Comparison of ENCODE assay signal across 8 mouse cellular contexts in the genomic region with DNA sequence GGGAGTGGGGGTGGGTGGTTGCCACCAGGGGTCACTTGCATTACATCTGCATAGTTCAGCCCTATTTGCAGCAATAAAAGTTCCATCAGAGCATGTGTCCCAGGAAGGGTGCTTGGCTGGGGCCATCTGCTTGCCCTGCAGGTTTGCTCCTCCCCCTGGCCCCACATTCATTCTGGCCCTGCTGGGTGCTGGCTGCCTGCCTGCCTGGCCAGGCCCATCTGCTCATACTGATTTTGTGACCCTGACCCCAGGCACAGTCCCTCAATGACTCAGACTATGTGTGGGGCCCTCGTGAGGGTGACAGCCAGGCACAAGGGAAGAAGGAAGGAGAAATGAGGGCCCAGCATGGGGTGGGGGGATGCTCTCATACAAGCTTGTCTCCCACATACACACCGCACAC. TPM values are rescaled to one million over a fixed set of nuclear protein-coding genes. Genes with fewer than 3 reads are reported as not detected.
DNase-seq lines count a peak whose midpoint lies in the region; ATAC-seq and TF ChIP-seq lines count a peak whose summit lies in the region.

No protein-coding gene starts in this region.

- no peak overlapping the region for H3K27ac ChIP-seq in midbrain, embryonic 11.5 days (ENCODE audit: low read depth, low read length)
- H3K27ac ChIP-seq in midbrain, postnatal 0 days (ENCODE audit: low read depth, low read length) = no peak overlapping the region
- no peak overlapping the region for H3K27ac ChIP-seq in kidney, postnatal 0 days
- no peak overlapping the region for H3K27ac ChIP-seq in stomach, postnatal 0 days (replicated peaks)

- H3K4me2 ChIP-seq in midbrain, embryonic 11.5 days = no peak overlapping the region
- H3K4me2 ChIP-seq in midbrain, postnatal 0 days (ENCODE audit: low read depth, low read length, poor library complexity, severe bottlenecking) = no peak overlapping the region
- no peak overlapping the region for H3K4me2 ChIP-seq in kidney, postnatal 0 days (ENCODE audit: low read length)
- no peak overlapping the region for H3K4me2 ChIP-seq in stomach, postnatal 0 days (replicated peaks; ENCODE audit: low read depth)

- H3K4me1 ChIP-seq in midbrain, embryonic 11.5 days (ENCODE audit: control insufficient read depth, insufficient read depth, low read length) = no peaks in the 10 kb centered on the region
- no peaks in the 10 kb centered on the region for H3K4me1 ChIP-seq in midbrain, postnatal 0 days (ENCODE audit: insufficient read depth, low read length)
- H3K4me1 ChIP-seq in kidney, postnatal 0 days (replicated peaks; ENCODE audit: insufficient read depth, low read length) = no peaks in the 10 kb centered on the region; the same call in 1 of the 2 replicates
- no peaks in the 10 kb centered on the region for H3K4me1 ChIP-seq in stomach, postnatal 0 days (replicated peaks; ENCODE audit: control insufficient read depth, insufficient read depth)

- H3K9me3 ChIP-seq in midbrain, embryonic 11.5 days (ENCODE audit: control insufficient read depth, low read length) = no peaks in the 10 kb centered on the region
- H3K9me3 ChIP-seq in midbrain, postnatal 0 days (ENCODE audit: low read length) = no peaks in the 10 kb centered on the region
- no peaks in the 10 kb centered on the region for H3K9me3 ChIP-seq in kidney, postnatal 0 days (replicated peaks; ENCODE audit: low read length)
- no peaks in the 10 kb centered on the region for H3K9me3 ChIP-seq in stomach, postnatal 0 days (ENCODE audit: control insufficient read depth, low read length)

- WGBS in midbrain, embryonic 11.5 days = 38% methylated on average over 2 of the region's 2 CpGs
- WGBS in midbrain, postnatal 0 days = 56% methylated on average over 2 of the region's 2 CpGs
- WGBS in kidney, postnatal 0 days = 43% methylated on average over 2 of the region's 2 CpGs
- 63% methylated on average over 2 of the region's 2 CpGs for WGBS in stomach, postnatal 0 days

- no peaks in the 10 kb centered on the region for H3K36me3 ChIP-seq in midbrain, embryonic 11.5 days (ENCODE audit: control insufficient read depth, insufficient read depth, low read length)
- H3K36me3 ChIP-seq in midbrain, postnatal 0 days (ENCODE audit: insufficient read depth, low read length) = no peaks in the 10 kb centered on the region
- no peaks in the 10 kb centered on the region for H3K36me3 ChIP-seq in kidney, postnatal 0 days (ENCODE audit: insufficient read depth, low read length)
- H3K36me3 ChIP-seq in stomach, postnatal 0 days (ENCODE audit: control insufficient read depth, insufficient read depth, low read length) = no peaks in the 10 kb centered on the region

- H3K27me3 ChIP-seq in midbrain, embryonic 11.5 days (ENCODE audit: control insufficient read depth, insufficient read depth, low read length) = peaks cover 1% of the 10 kb centered on the region; the same call in 1 of the 2 replicates
- peaks cover 5% of the 10 kb centered on the region for H3K27me3 ChIP-seq in midbrain, postnatal 0 days (ENCODE audit: insufficient read depth, low read length)
- no peaks in the 10 kb centered on the region for H3K27me3 ChIP-seq in kidney, postnatal 0 days (ENCODE audit: insufficient read depth, low read length)
- no peaks in the 10 kb centered on the region for H3K27me3 ChIP-seq in stomach, postnatal 0 days (ENCODE audit: control insufficient read depth, insufficient read depth, low read length)

- H3K9ac ChIP-seq in midbrain, embryonic 11.5 days (ENCODE audit: low read length) = no peak overlapping the region
- no peak overlapping the region for H3K9ac ChIP-seq in midbrain, postnatal 0 days (replicated peaks; ENCODE audit: low read length, poor library complexity, severe bottlenecking)
- no peak overlapping the region for H3K9ac ChIP-seq in kidney, postnatal 0 days (ENCODE audit: low read depth, low read length)
- H3K9ac ChIP-seq in stomach, postnatal 0 days (ENCODE audit: low read length) = no peak overlapping the region

- ATAC-seq in midbrain, embryonic 11.5 days (ENCODE audit: low FRiP score) = peak; percentile 76
- no peak for ATAC-seq in midbrain, postnatal 0 days (ENCODE audit: low FRiP score)
- ATAC-seq in kidney, postnatal 0 days (replicated peaks; ENCODE audit: low FRiP score, low read depth) = peak; percentile 55; the same call in 1 of the 2 replicates
- peak; percentile 60; the same call in 1 of the 2 replicates for ATAC-seq in stomach, postnatal 0 days (ENCODE audit: low FRiP score, low TSS enrichment)

- DNase-seq in adrenal gland, adult (ENCODE audit: inconsistent age in 2 of 2, low spot score in 1 of 2) = peak; percentile 89 to 94
- no peak for DNase-seq in adrenal gland, postnatal 4 days (ENCODE audit: low spot score in 2 of 2)
- DNase-seq in midbrain, embryonic 11.5 days (ENCODE audit: low spot score, missing footprints) = no peak
- DNase-seq in midbrain, postnatal 0 days (ENCODE audit: low spot score) = no peak
- DNase-seq in kidney, postnatal 0 days (ENCODE audit: low spot score) = no peak
- no peak for DNase-seq in stomach, postnatal 0 days (ENCODE audit: low spot score)
- no peak for DNase-seq in urinary bladder, postnatal 4 days (ENCODE audit: low spot score in 2 of 2)
- no peak for DNase-seq in frontal cortex, adult 2 months (ENCODE audit: extremely low spot score in 1 of 2, low spot score in 1 of 2)

- no peak for TF ChIP-seq CTCF in midbrain, postnatal 0 days (IDR thresholded peaks at IDR 0.05)
- no peak for TF ChIP-seq CTCF in kidney, postnatal 0 days (IDR thresholded peaks at IDR 0.05; ENCODE audit: low read depth)
- no peak for TF ChIP-seq CTCF in stomach, postnatal 0 days (IDR thresholded peaks at IDR 0.05; ENCODE audit: low read depth)

- TF ChIP-seq EP300 in stomach, postnatal 0 days (optimal IDR thresholded peaks at IDR 0.05) = no peak

- no peak overlapping the region for H3K4me3 ChIP-seq in midbrain, embryonic 11.5 days (ENCODE audit: low read depth, low read length)
- H3K4me3 ChIP-seq in midbrain, postnatal 0 days (ENCODE audit: low read depth, low read length) = no peak overlapping the region
- H3K4me3 ChIP-seq in kidney, postnatal 0 days (replicated peaks; ENCODE audit: low read depth, low read length) = no peak overlapping the region
- H3K4me3 ChIP-seq in stomach, postnatal 0 days (ENCODE audit: low read depth, low read length) = no peak overlapping the region

RNA-seq across cellular contexts. Expression of gene Gadd45g, which starts 12.9 kb away (rescaled TPM):
- total RNA-seq in adrenal gland, postnatal 4 days (2021) = 10 to 100 TPM; 22.9 to 25.0 TPM
- 252 and 256 TPM in 2 replicates for polyA plus RNA-seq in midbrain, embryonic 11.5 days (2014; fragmentation: Nextera tagmentation; extraction: Ambion mirVana)
- 7.3 and 10.3 TPM in 2 replicates for total RNA-seq in midbrain, postnatal 0 days (2014; rRNA removed)
- 20.4 and 23.3 TPM in 2 replicates for polyA plus RNA-seq in midbrain, postnatal 0 days (2015; fragmentation: Nextera tagmentation; extraction: Ambion mirVana)
- polyA plus RNA-seq in kidney, postnatal 0 days (2015; fragmentation: Nextera tagmentation; extraction: Ambion mirVana) = 58.0 and 60.1 TPM in 2 replicates
- 37.1 and 39.1 TPM in 2 replicates for polyA plus RNA-seq in stomach, postnatal 0 days (2015; fragmentation: Nextera tagmentation; extraction: Ambion mirVana)
- 43.0 and 54.0 TPM in 2 replicates for polyA plus RNA-seq in frontal cortex, adult 2 months (2012; rRNA removed)

RNA-seq across cellular contexts. Expression of gene Sema4d, which starts 40.1 kb away (rescaled TPM):
- total RNA-seq in adrenal gland, postnatal 4 days (2021) = 10 to 100 TPM; 22.0 to 30.9 TPM
- 4.9 and 5.0 TPM in 2 replicates for polyA plus RNA-seq in midbrain, embryonic 11.5 days (2014; fragmentation: Nextera tagmentation; extraction: Ambion mirVana)
- 19.3 and 19.8 TPM in 2 replicates for total RNA-seq in midbrain, postnatal 0 days (2014; rRNA removed)
- polyA plus RNA-seq in midbrain, postnatal 0 days (2015; fragmentation: Nextera tagmentation; extraction: Ambion mirVana) = 13.6 and 13.7 TPM in 2 replicates
- polyA plus RNA-seq in kidney, postnatal 0 days (2015; fragmentation: Nextera tagmentation; extraction: Ambion mirVana) = 23.8 and 24.6 TPM in 2 replicates
- 6.7 and 8.0 TPM in 2 replicates for polyA plus RNA-seq in stomach, postnatal 0 days (2015; fragmentation: Nextera tagmentation; extraction: Ambion mirVana)
- polyA plus RNA-seq in frontal cortex, adult 2 months (2012; rRNA removed) = 80.9 and 95.5 TPM in 2 replicates

Comparison
In these comparisons a context has a peak if more than half of its experiments do, and no peak if none do; other contexts are left out.
1. DNase-seq: peak in adrenal gland, adult (2 of 2); none in adrenal gland, postnatal 4 days (0 of 2), midbrain, embryonic 11.5 days (single experiment), midbrain, postnatal 0 days (single experiment), kidney, postnatal 0 days (single experiment), stomach, postnatal 0 days (single experiment), urinary bladder, postnatal 4 days (0 of 2) and frontal cortex, adult 2 months (0 of 2).